Mouse (Mus musculus): ENCODE data around the gene Limd2.

DNA sequence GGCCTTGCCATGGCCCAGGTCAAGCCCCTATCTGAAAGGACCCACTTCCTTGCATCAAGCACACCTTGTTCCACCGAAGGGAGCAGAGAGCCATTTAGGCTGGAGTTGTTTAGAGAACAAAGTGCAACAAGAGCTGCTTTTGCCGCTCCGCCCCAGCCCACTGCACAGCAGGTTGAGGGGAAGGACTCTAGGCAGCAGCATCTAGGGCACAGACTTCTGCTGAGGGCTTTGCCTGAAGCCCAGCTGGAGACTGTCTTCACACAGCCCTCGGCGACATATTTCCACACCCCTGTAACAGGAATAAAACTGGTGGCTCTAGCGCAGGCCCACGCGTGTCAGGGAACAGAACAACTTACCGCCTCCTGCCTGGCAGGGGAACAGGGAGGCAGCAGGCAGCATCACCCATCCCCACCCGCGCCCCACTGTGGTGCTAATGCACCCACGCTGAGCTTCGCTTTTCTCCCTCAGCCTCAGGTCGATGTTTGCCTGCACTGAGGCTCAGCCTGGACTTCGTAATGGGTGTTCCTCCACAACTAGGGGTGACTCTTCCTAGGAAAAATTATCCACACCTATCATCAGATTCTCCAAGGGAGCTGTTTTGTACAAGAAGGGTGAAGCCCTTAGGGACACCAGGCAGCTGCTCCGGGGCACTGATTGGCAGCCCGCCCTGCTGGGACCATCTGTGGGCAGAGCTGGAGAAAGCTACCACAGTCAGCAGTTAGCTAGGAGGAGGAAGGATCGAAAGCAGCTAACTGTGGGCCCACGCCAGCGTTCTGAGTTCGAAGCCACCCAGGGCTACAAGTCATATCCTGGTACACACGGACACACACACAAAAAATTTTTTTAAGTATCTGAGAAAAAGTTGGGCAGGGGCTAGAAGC lies at the start of gene Limd2, which contains the start of gene Gm10840:
- TF ChIP-seq CTCF (IDR thresholded peaks at IDR 0.05; ENCODE audit: extremely low read depth, insufficient read depth, low read length) (no peak), POLR2A (IDR thresholded peaks at IDR 0.05; ENCODE audit: extremely low read depth, insufficient read depth, low read length) (peak; percentile 76)
